ENCODE assay signal across 17 mouse cellular contexts in genomic region chr19:28477326-28477863, GRCm38 (mm10).
DNase-seq lines count a peak whose midpoint lies in the region; ATAC-seq and TF ChIP-seq lines count a peak whose summit lies in the region.
"Had no signal": no experiment of that assay in that cellular context is flagged by ENCODE, and none has a peak within 500 bp of the region (broad histone marks: within the 10 kb centered on the region; RNA-seq: fewer than 3 reads in every experiment).

No protein-coding gene starts in this region.

- H3K4me3 ChIP-seq in kidney, adult 2 months (ENCODE audit: insufficient read depth, low read depth, low read length) = no peak overlapping the region
- no peak overlapping the region for H3K4me3 ChIP-seq in kidney, embryonic 16.5 days (ENCODE audit: low read length)
- no peak overlapping the region for H3K4me3 ChIP-seq in embryonic facial prominence, embryonic 10.5 days
- no peak overlapping the region for H3K4me3 ChIP-seq in lung, adult 2 months (replicated peaks; ENCODE audit: extremely low read depth, low read depth, low read length)
- H3K4me3 ChIP-seq: erythroblast, embryonic 14.5 days; liver, embryonic 15.5 days; megakaryocyte, embryonic 14.5 days had no signal

- H3K4me1 ChIP-seq in kidney, adult 2 months (ENCODE audit: control insufficient read depth, insufficient read depth, low read length) = peaks cover 19% of the 10 kb centered on the region
- H3K4me1 ChIP-seq in kidney, embryonic 16.5 days (ENCODE audit: insufficient read depth, low read length) = no peaks in the 10 kb centered on the region
- H3K4me1 ChIP-seq in embryonic facial prominence, embryonic 10.5 days = peaks cover 30% of the 10 kb centered on the region
- H3K4me1 ChIP-seq in lung, adult 2 months (ENCODE audit: control insufficient read depth, insufficient read depth, low read length) = no peaks in the 10 kb centered on the region
- H3K4me1 ChIP-seq: liver, embryonic 15.5 days; megakaryocyte, embryonic 14.5 days had no signal

- H3K27ac ChIP-seq in kidney, adult 2 months (ENCODE audit: insufficient read depth, low read depth, low read length) = peak overlapping the region; percentile 81
- H3K27ac ChIP-seq in kidney, embryonic 16.5 days (ENCODE audit: low read length) = no peak overlapping the region
- no peak overlapping the region; the same call in 1 of the 2 replicates for H3K27ac ChIP-seq in embryonic facial prominence, embryonic 10.5 days (replicated peaks)
- H3K27ac ChIP-seq: kidney, postnatal 0 days; liver, embryonic 15.5 days had no signal

- H3K9ac ChIP-seq in kidney, embryonic 16.5 days (replicated peaks; ENCODE audit: low read length) = no peak overlapping the region
- H3K9ac ChIP-seq: liver, embryonic 15.5 days had no signal

- H3K4me2 ChIP-seq in kidney, embryonic 16.5 days (replicated peaks; ENCODE audit: low read depth, low read length) = no peak overlapping the region
- H3K4me2 ChIP-seq: heart, embryonic 11.5 days; liver, embryonic 15.5 days had no signal

- no peak for TF ChIP-seq POLR2A in kidney, adult 2 months (IDR thresholded peaks at IDR 0.05; ENCODE audit: low read depth, low read length)
- no peak for TF ChIP-seq POLR2A in lung, adult 2 months (IDR thresholded peaks at IDR 0.05; ENCODE audit: borderline replicate concordance, extremely low read depth, low read depth, low read length)

- H3K9me3 ChIP-seq in kidney, embryonic 16.5 days (ENCODE audit: low read length) = no peaks in the 10 kb centered on the region
- no peaks in the 10 kb centered on the region for H3K9me3 ChIP-seq in embryonic facial prominence, embryonic 10.5 days
- H3K9me3 ChIP-seq: liver, embryonic 15.5 days had no signal

- TF ChIP-seq CTCF in kidney, adult 2 months (conservative IDR thresholded peaks at IDR 0.05; ENCODE audit: insufficient read depth, insufficient read length, low read depth, low read length) = no peak
- TF ChIP-seq CTCF in lung, adult 2 months (IDR thresholded peaks at IDR 0.05; ENCODE audit: insufficient read depth, low read length) = no peak

- DNase-seq in kidney, adult 2 months = peak; percentile 67
- peak; percentile 30 for DNase-seq in retina, postnatal 1 day
- no peak for DNase-seq in retina, embryonic 14.5 days (ENCODE audit: low spot score)
- peak; percentile 13 for DNase-seq in embryonic facial prominence, embryonic 10.5 days (ENCODE audit: low spot score)
- DNase-seq in lung, adult 2 months = no peak
- DNase-seq in right cerebral cortex, adult 18-20 months = no peak
- DNase-seq: cerebellum, adult 9-11 months; gastrocnemius, postnatal 25 days; heart, postnatal 14 days; lung, postnatal 10 days had no signal

- 35% methylated on average over 6 of the region's 6 CpGs for WGBS in kidney, adult 2 months
- 41% methylated on average over 6 of the region's 6 CpGs for WGBS in kidney, embryonic 16.5 days
- 25% methylated on average over 6 of the region's 6 CpGs for WGBS in embryonic facial prominence, embryonic 10.5 days
- WGBS in lung, adult 2 months = 43% methylated on average over 6 of the region's 6 CpGs

- H3K36me3 ChIP-seq in kidney, adult 2 months (ENCODE audit: control insufficient read depth, insufficient read depth, low read length) = no peaks in the 10 kb centered on the region
- no peaks in the 10 kb centered on the region for H3K36me3 ChIP-seq in kidney, embryonic 16.5 days (ENCODE audit: insufficient read depth, low read length)
- no peaks in the 10 kb centered on the region for H3K36me3 ChIP-seq in embryonic facial prominence, embryonic 10.5 days (replicated peaks)
- H3K36me3 ChIP-seq: liver, embryonic 15.5 days had no signal

- H3K27me3 ChIP-seq in kidney, adult 2 months (replicated peaks; ENCODE audit: control insufficient read depth, insufficient read depth, low read length) = no peaks in the 10 kb centered on the region
- H3K27me3 ChIP-seq in kidney, embryonic 16.5 days (ENCODE audit: insufficient read depth, low read length) = no peaks in the 10 kb centered on the region
- 0 out of 2 replicates have a peak, but pooled peaks cover 6% of the 10 kb centered on the region for H3K27me3 ChIP-seq in embryonic facial prominence, embryonic 10.5 days (replicated peaks; ENCODE audit: low read depth, poor library complexity, severe bottlenecking)
- H3K27me3 ChIP-seq: liver, embryonic 15.5 days; megakaryocyte, embryonic 14.5 days had no signal

- ATAC-seq in kidney, embryonic 16.5 days (ENCODE audit: low FRiP score, low TSS enrichment) = no peak
- ATAC-seq: inflammation-experienced regulatory T-cells, adult 6 months had no signal

Comparison
In these comparisons a context has a peak if more than half of its experiments do, and no peak if none do; other contexts are left out.
1. DNase-seq: peak in kidney, adult 2 months (single experiment), retina, postnatal 1 day (single experiment) and embryonic facial prominence, embryonic 10.5 days (single experiment); none in retina, embryonic 14.5 days (single experiment), lung, adult 2 months (single experiment) and right cerebral cortex, adult 18-20 months (single experiment).